Mouse (Mus musculus) lung, postnatal 0 days (tissue): ENCODE measurements around the gene 4930590J08Rik.

Experiments
- CTCF ChIP-seq: IDR thresholded peaks from 2 replicates; pipeline ENCODE4 v1.5.1; 2016; ENCODE audit warnings: antibody characterized with exemption, mild to moderate bottlenecking
- EP300 ChIP-seq: IDR thresholded peaks from 2 replicates; pipeline ENCODE4 v1.6.1; 2016; ENCODE audit warnings: antibody characterized with exemption, mild to moderate bottlenecking, control low read depth

DNA sequence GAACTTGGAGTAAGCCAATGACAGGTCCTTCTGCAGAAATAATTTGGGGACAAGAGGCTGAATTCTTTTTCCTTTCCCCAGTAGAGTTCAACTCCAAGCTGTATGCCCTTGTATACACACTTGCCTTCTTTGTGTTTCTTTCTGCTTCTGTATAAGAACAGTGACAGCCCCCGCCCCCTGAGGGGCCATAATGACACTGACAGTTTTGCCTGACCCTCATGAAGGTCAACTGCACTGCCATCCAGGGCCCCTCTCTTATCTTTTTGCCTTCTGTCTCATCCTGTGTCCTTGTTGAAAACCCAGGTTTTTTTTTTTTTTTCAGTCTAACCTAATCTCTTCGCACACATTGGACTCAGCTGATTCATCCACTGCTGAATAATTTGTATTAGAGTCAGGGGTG, 29.8 kb upstream of the 4930590J08Rik start:
- TF ChIP-seq CTCF (no peak), EP300 (no peak)
